Comparison of ENCODE assay signal across 8 mouse cellular contexts in genomic region chr11:109653201-109653600, GRCm38 (mm10). TPM values are rescaled to one million over a fixed set of nuclear protein-coding genes. Genes with fewer than 3 reads are reported as not detected.
DNase-seq lines count a peak whose midpoint lies in the region; ATAC-seq and TF ChIP-seq lines count a peak whose summit lies in the region.

No protein-coding gene starts in this region.

- 57% methylated on average over 8 of the region's 8 CpGs for WGBS in heart, embryonic 13.5 days
- WGBS in hindbrain, embryonic 10.5 days = 80% methylated on average over 8 of the region's 8 CpGs
- WGBS in liver, postnatal 0 days (ENCODE audit: insufficient replicate concordance) = 63% methylated on average over 8 of the region's 8 CpGs

- ATAC-seq in heart, embryonic 13.5 days (ENCODE audit: extremely low read depth, insufficient number of reproducible peaks, low FRiP score, low TSS enrichment) = no peak
- no peak for ATAC-seq in G1E (ENCODE audit: extremely low read depth, insufficient number of reproducible peaks, low FRiP score, poor library complexity, severe bottlenecking)
- no peak for ATAC-seq in liver, postnatal 0 days

- no peaks in the 10 kb centered on the region for H3K27me3 ChIP-seq in heart, embryonic 13.5 days (replicated peaks)
- peaks cover 13% of the 10 kb centered on the region for H3K27me3 ChIP-seq in G1E (ENCODE audit: insufficient read depth, low read length)
- H3K27me3 ChIP-seq in hindbrain, embryonic 10.5 days (ENCODE audit: insufficient read depth, poor library complexity, severe bottlenecking) = peaks cover 9% of the 10 kb centered on the region; the same call in 1 of the 2 replicates
- H3K27me3 ChIP-seq in liver, postnatal 0 days (ENCODE audit: insufficient read depth, low read length) = no peaks in the 10 kb centered on the region

- DNase-seq in heart, postnatal 10 days = no peak
- DNase-seq in G1E (ENCODE audit: low spot score) = no peak
- no peak for DNase-seq in hindbrain, embryonic 10.5 days (ENCODE audit: low spot score)
- no peak for DNase-seq in liver, postnatal 0 days
- no peak for DNase-seq in frontal cortex, postnatal 36 days (ENCODE audit: low spot score in 2 of 2)
- DNase-seq in adrenal gland, postnatal 36 days = no peak
- DNase-seq in spleen, postnatal 14 days (ENCODE audit: low spot score in 2 of 2) = no peak

- peak overlapping the region; percentile 97 for H3K4me3 ChIP-seq in heart, embryonic 13.5 days
- peak overlapping the region; percentile 28; the same call in 1 of the 2 replicates for H3K4me3 ChIP-seq in G1E (ENCODE audit: low read depth, low read length)
- H3K4me3 ChIP-seq in hindbrain, embryonic 10.5 days = peak overlapping the region; percentile 99; the same call in 1 of the 2 replicates
- no peak overlapping the region for H3K4me3 ChIP-seq in liver, postnatal 0 days (ENCODE audit: low read depth, low read length)

- peak overlapping the region; percentile 83 for H3K4me2 ChIP-seq in heart, embryonic 13.5 days
- peak overlapping the region; percentile 98 for H3K4me2 ChIP-seq in liver, postnatal 0 days (ENCODE audit: low read depth, low read length)

- H3K4me1 ChIP-seq in heart, embryonic 13.5 days = peaks cover 70% of the 10 kb centered on the region
- peaks cover 64% of the 10 kb centered on the region for H3K4me1 ChIP-seq in G1E (ENCODE audit: insufficient read depth, low read depth, low read length)
- peaks cover 44% of the 10 kb centered on the region for H3K4me1 ChIP-seq in hindbrain, embryonic 10.5 days (replicated peaks)
- H3K4me1 ChIP-seq in liver, postnatal 0 days (ENCODE audit: insufficient read depth) = peaks cover 54% of the 10 kb centered on the region

- H3K9me3 ChIP-seq in heart, embryonic 13.5 days = no peaks in the 10 kb centered on the region
- H3K9me3 ChIP-seq in G1E (replicated peaks) = no peaks in the 10 kb centered on the region
- no peaks in the 10 kb centered on the region for H3K9me3 ChIP-seq in hindbrain, embryonic 10.5 days
- H3K9me3 ChIP-seq in liver, postnatal 0 days (ENCODE audit: low read length) = no peaks in the 10 kb centered on the region

- H3K27ac ChIP-seq in heart, embryonic 13.5 days (replicated peaks) = peak overlapping the region; percentile 60
- 0 out of 2 replicates have a peak overlapping the region, but pooled peaks have one; percentile 9 for H3K27ac ChIP-seq in hindbrain, embryonic 10.5 days
- H3K27ac ChIP-seq in liver, postnatal 0 days (ENCODE audit: low read depth) = peak overlapping the region; percentile 93

- H3K36me3 ChIP-seq in heart, embryonic 13.5 days = peaks cover 51% of the 10 kb centered on the region
- H3K36me3 ChIP-seq in G1E (replicated peaks) = peaks cover 43% of the 10 kb centered on the region
- H3K36me3 ChIP-seq in hindbrain, embryonic 10.5 days = peaks cover 49% of the 10 kb centered on the region
- peaks cover 26% of the 10 kb centered on the region for H3K36me3 ChIP-seq in liver, postnatal 0 days (replicated peaks; ENCODE audit: insufficient read depth, low read length)

- H3K9ac ChIP-seq in heart, embryonic 13.5 days = peak overlapping the region; percentile 100
- H3K9ac ChIP-seq in liver, postnatal 0 days (replicated peaks) = peak overlapping the region; percentile 22; the same call in 1 of the 2 replicates

- no peak for TF ChIP-seq EP300 in liver, postnatal 0 days (IDR thresholded peaks at IDR 0.05; ENCODE audit: low read depth)

- intact Hi-C loops in heart, postnatal 10 days (cut with DNase I) = no loop called here

- no peak for TF ChIP-seq CTCF in G1E (IDR thresholded peaks at IDR 0.05; ENCODE audit: low read depth, low read length)
- TF ChIP-seq CTCF in liver, postnatal 0 days (IDR thresholded peaks at IDR 0.05; ENCODE audit: low read depth) = no peak

RNA-seq across cellular contexts. Expression of gene Prkar1a, which starts 4.0 kb away (rescaled TPM):
- 375 and 413 TPM in 2 replicates for polyA plus RNA-seq in heart, embryonic 13.5 days (2015; fragmentation: Nextera tagmentation; extraction: Ambion mirVana)
- 100 to 1,000 TPM; 550 to 591 TPM for total RNA-seq in heart, postnatal 10 days (2021)
- total RNA-seq in G1E (2014; fragmentation: Nextera tagmentation) = 116 and 134 TPM in 2 replicates
- total RNA-seq in G1E (2017) = 83.6 and 85.6 TPM in 2 replicates
- polyA plus RNA-seq in G1E (2012) = 74.6 and 74.8 TPM in 2 replicates
- polyA plus RNA-seq in hindbrain, embryonic 10.5 days (2016; fragmentation: Nextera tagmentation; extraction: Ambion mirVana) = 313 and 331 TPM in 2 replicates
- polyA plus RNA-seq in liver, postnatal 0 days (2015; fragmentation: Nextera tagmentation; extraction: Ambion mirVana) = 118 and 124 TPM in 2 replicates
- total RNA-seq in adrenal gland, postnatal 36 days (2021) = 100 to 1,000 TPM; 421 to 431 TPM

RNA-seq across cellular contexts. Expression of gene Wipi1, which starts 41.4 kb away (rescaled TPM):
- polyA plus RNA-seq in heart, embryonic 13.5 days (2015; fragmentation: Nextera tagmentation; extraction: Ambion mirVana) = 44.7 and 48.0 TPM in 2 replicates
- 100 to 1,000 TPM; 101 to 112 TPM for total RNA-seq in heart, postnatal 10 days (2021)
- 14.0 and 15.0 TPM in 2 replicates for total RNA-seq in G1E (2014; fragmentation: Nextera tagmentation)
- total RNA-seq in G1E (2017) = 4.8 and 5.0 TPM in 2 replicates
- polyA plus RNA-seq in G1E (2012) = 12.6 and 15.4 TPM in 2 replicates
- 16.0 and 16.2 TPM in 2 replicates for polyA plus RNA-seq in hindbrain, embryonic 10.5 days (2016; fragmentation: Nextera tagmentation; extraction: Ambion mirVana)
- polyA plus RNA-seq in liver, postnatal 0 days (2015; fragmentation: Nextera tagmentation; extraction: Ambion mirVana) = 17.6 TPM in 2 replicates
- total RNA-seq in adrenal gland, postnatal 36 days (2021) = 10 to 100 TPM; 26.8 to 56.0 TPM

Comparison
In these comparisons a context has a peak if more than half of its experiments do, and no peak if none do; other contexts are left out.
1. H3K27ac ChIP-seq: peak in every context shown above with its lines; median percentile 93 in liver, postnatal 0 days; 60 in heart, embryonic 13.5 days; 9 in hindbrain, embryonic 10.5 days.